Comparison of ENCODE assay signal across 19 mouse cellular contexts in the genomic region with DNA sequence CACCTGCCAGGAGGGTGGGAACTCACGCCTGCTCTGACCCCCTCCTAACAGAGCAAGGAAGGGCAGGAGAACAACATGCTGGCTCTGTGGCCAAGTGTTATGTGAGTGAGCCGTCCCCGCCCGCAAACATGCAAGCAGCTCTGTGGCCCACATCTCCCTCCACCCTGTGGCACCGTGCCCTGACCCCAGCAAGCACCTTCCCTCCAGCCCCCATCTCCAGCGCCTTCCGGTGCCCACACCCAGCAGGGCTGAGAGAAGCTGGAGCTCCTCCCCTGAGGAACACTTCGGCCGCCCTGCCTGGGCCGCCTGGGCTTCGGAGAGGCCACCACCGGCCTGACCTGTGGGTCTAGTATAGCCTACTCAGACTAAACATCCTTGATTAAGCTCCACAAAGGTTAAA.
DNase-seq lines count a peak whose midpoint lies in the region; ATAC-seq lines count a peak whose summit lies in the region.
"Had no signal": no experiment of that assay in that cellular context is flagged by ENCODE, and none has a peak within 500 bp of the region (broad histone marks: within the 10 kb centered on the region; RNA-seq: fewer than 3 reads in every experiment).

No protein-coding gene starts in this region.

- H3K4me2 ChIP-seq in kidney, embryonic 15.5 days = no peak overlapping the region
- H3K4me2 ChIP-seq in midbrain, embryonic 11.5 days = no peak overlapping the region
- H3K4me2 ChIP-seq: heart, embryonic 11.5 days; hindbrain, embryonic 12.5 days; lung, embryonic 14.5 days had no signal

- WGBS in kidney, embryonic 15.5 days = 64% methylated on average over 12 of the region's 12 CpGs
- WGBS in midbrain, embryonic 11.5 days = 79% methylated on average over 12 of the region's 12 CpGs
- 88% methylated on average over 12 of the region's 12 CpGs for WGBS in midbrain, embryonic 10.5 days

- no peaks in the 10 kb centered on the region for H3K9me3 ChIP-seq in kidney, embryonic 15.5 days (replicated peaks)
- H3K9me3 ChIP-seq in midbrain, embryonic 11.5 days (ENCODE audit: control insufficient read depth, low read length) = no peaks in the 10 kb centered on the region
- H3K9me3 ChIP-seq in midbrain, embryonic 10.5 days (replicated peaks) = no peaks in the 10 kb centered on the region
- H3K9me3 ChIP-seq: hindbrain, embryonic 12.5 days had no signal

- peak; percentile 33 to 47 for DNase-seq in cerebellum, postnatal 14 days
- no peak for DNase-seq in cerebellum, postnatal 25 days
- no peak for DNase-seq in kidney, postnatal 14 days
- peak; percentile 17 for DNase-seq in midbrain, embryonic 11.5 days (ENCODE audit: low spot score, missing footprints)
- no peak for DNase-seq in midbrain, embryonic 10.5 days (ENCODE audit: low spot score)
- no peak for DNase-seq in frontal cortex, adult 2 months (ENCODE audit: extremely low spot score in 1 of 2, low spot score in 1 of 2)
- no peak for DNase-seq in Muller cell, postnatal 12 days (ENCODE audit: inconsistent ontology term)
- DNase-seq: adrenal gland, postnatal 14 days; cerebellum, adult 9-10 months; forebrain, postnatal 0 days; heart, postnatal 14 days; kidney, adult 11 months; left cerebral cortex, postnatal 4 days; thymus, adult 2 months; thymus, postnatal 4 days had no signal

- peaks cover 27% of the 10 kb centered on the region for H3K4me1 ChIP-seq in kidney, embryonic 15.5 days
- no peaks in the 10 kb centered on the region for H3K4me1 ChIP-seq in midbrain, embryonic 11.5 days (ENCODE audit: control insufficient read depth, insufficient read depth, low read length)
- H3K4me1 ChIP-seq in midbrain, embryonic 10.5 days = peaks cover 26% of the 10 kb centered on the region

- no peaks in the 10 kb centered on the region for H3K36me3 ChIP-seq in kidney, embryonic 15.5 days
- H3K36me3 ChIP-seq in midbrain, embryonic 11.5 days (ENCODE audit: control insufficient read depth, insufficient read depth, low read length) = no peaks in the 10 kb centered on the region
- no peaks in the 10 kb centered on the region for H3K36me3 ChIP-seq in midbrain, embryonic 10.5 days
- H3K36me3 ChIP-seq: hindbrain, embryonic 12.5 days had no signal

- no peak overlapping the region for H3K4me3 ChIP-seq in kidney, embryonic 15.5 days (replicated peaks)
- H3K4me3 ChIP-seq in midbrain, embryonic 11.5 days (ENCODE audit: low read depth, low read length) = no peak overlapping the region
- H3K4me3 ChIP-seq in midbrain, embryonic 10.5 days = no peak overlapping the region
- H3K4me3 ChIP-seq: hindbrain, embryonic 12.5 days had no signal

- H3K27ac ChIP-seq in kidney, embryonic 15.5 days = no peak overlapping the region
- no peak overlapping the region for H3K27ac ChIP-seq in midbrain, embryonic 11.5 days (ENCODE audit: low read depth, low read length)
- no peak overlapping the region for H3K27ac ChIP-seq in midbrain, embryonic 10.5 days (replicated peaks)
- H3K27ac ChIP-seq: hindbrain, embryonic 12.5 days had no signal

- peak; percentile 30; the same call in 1 of the 2 replicates for ATAC-seq in kidney, embryonic 15.5 days (replicated peaks; ENCODE audit: low FRiP score)
- ATAC-seq in midbrain, embryonic 11.5 days (ENCODE audit: low FRiP score) = no peak
- ATAC-seq: forebrain, postnatal 0 days had no signal

- no peaks in the 10 kb centered on the region for H3K27me3 ChIP-seq in kidney, embryonic 15.5 days
- H3K27me3 ChIP-seq in midbrain, embryonic 11.5 days (ENCODE audit: control insufficient read depth, insufficient read depth, low read length) = no peaks in the 10 kb centered on the region
- H3K27me3 ChIP-seq in midbrain, embryonic 10.5 days (ENCODE audit: low read depth, poor library complexity, severe bottlenecking) = no peaks in the 10 kb centered on the region
- H3K27me3 ChIP-seq: hindbrain, embryonic 12.5 days had no signal

- no peak overlapping the region for H3K9ac ChIP-seq in kidney, embryonic 15.5 days
- no peak overlapping the region for H3K9ac ChIP-seq in midbrain, embryonic 11.5 days (ENCODE audit: low read length)
- H3K9ac ChIP-seq: forebrain, postnatal 0 days; hindbrain, embryonic 12.5 days; lung, embryonic 14.5 days had no signal

Comparison
In these comparisons a context has a peak if more than half of its experiments do, and no peak if none do; other contexts are left out.
1. DNase-seq: peak in cerebellum, postnatal 14 days (2 of 2) and midbrain, embryonic 11.5 days (single experiment); none in cerebellum, postnatal 25 days (0 of 2), kidney, postnatal 14 days (single experiment), midbrain, embryonic 10.5 days (single experiment), frontal cortex, adult 2 months (0 of 2) and Muller cell, postnatal 12 days (single experiment).